Mouse (Mus musculus) activated CD4-positive, CD25-positive, alpha-beta regulatory T cell, adult 9 weeks (primary cell): ENCODE results near the gene Ndufaf5. TPM values are rescaled to one million over a fixed set of nuclear protein-coding genes. Genes with fewer than 3 reads are reported as not detected.

Source experiments
- polyA plus RNA-seq: library from polyadenylated mRNA; unstranded; fragments of 100-300 nt; shearing (Covaris generic); gene quantifications from one replicate; pipeline ENCODE4 v1.2.1, GENCODE M21; 2017

Ndufaf5 gene
- polyA plus RNA-seq: 25.9 TPM

DNA sequence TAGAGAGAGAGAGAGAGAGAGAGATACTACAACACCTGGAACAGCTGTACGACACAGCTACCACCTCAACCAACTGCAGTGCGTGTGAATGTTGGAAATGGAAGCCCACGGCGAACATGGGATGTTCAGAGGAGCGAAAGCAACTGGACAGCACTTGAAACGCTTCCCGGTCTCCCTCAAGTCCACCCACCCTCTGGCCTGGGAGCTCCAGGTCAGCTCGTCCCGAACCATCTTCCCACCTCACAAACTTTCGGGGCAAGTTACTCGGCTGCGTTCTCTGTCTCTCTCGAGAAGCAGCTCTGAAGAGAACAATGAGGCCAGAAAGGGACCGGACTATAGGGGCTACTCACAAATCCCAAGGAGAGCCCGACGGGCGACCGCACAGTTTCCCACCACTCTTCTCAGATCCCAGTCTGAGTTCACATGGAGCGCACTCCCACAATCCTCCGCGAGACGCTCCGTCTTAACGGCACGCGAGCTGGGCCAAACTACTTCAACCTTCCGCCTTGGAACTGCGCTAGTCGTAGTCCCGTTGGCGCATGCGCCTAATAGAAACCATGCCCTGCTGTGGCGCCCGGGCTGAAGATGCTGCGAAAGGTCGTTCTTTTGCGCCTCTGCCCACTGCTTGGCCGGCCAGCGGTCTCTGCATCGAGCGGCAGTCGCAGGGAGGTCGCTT, at the start of gene Ndufaf5, which contains the start of gene Esf1:
Gene Ndufaf5 (plus strand): TSS at position 523 of the 676 bp plus-strand sequence.
Gene Esf1 (minus strand): TSS at position 438 of the 676 bp plus-strand sequence.

DNA sequence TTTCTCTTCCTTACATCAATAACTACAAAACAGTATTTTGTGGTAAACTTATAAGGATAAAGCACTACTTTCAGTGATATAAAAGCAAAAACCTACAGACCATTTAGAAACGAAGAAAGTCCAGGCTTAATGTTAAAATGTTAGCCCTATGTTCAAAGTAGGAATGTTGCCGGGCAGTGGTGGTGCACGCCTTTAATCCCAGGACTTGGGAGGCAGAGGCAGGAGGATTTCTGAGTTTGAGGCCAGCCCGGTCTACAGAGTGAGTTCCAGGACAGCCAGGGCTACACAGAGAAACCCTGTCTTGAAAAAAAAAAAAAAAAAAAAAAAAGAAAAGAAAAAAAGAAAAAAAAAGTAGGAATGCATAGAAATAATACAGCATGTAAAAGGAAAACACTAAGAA, 18.7 kb upstream of the Ndufaf5 start, which contains the start of gene Gm17374:
Gene Gm17374 (plus strand): TSS at position 301 of the 400 bp plus-strand sequence.

Other genes starting within 250 kb of the Ndufaf5 start
- gene Tasp1, start 103.8 kb upstream of the Ndufaf5 start, polyA plus RNA-seq: 116 TPM
- not detected for gene Gm17374, start 18.6 kb upstream of the Ndufaf5 start, polyA plus RNA-seq
- 20.2 TPM for gene Esf1, start 85 bp upstream of the Ndufaf5 start, polyA plus RNA-seq
- gene Sel1l2, start 219.1 kb downstream of the Ndufaf5 start, polyA plus RNA-seq: not detected
- gene Macrod2, start 224.7 kb downstream of the Ndufaf5 start, polyA plus RNA-seq: 0.84 TPM